Mouse (Mus musculus): ENCODE measurements around the gene Snx20. TPM values are rescaled to one million over a fixed set of nuclear protein-coding genes. Genes with fewer than 3 reads are reported as not detected.

The Snx20 gene
- polyA plus RNA-seq, 1 experiment from 2014 or later, result 0.83 TPM

- Histone ChIP-seq H3K4me3 (ENCODE audit: low read depth, low read length) (no peak overlapping the region), H3K9me3 (ENCODE audit: control insufficient read depth, low read length) (no peaks in the 10 kb centered on the region), H3K27me3 (ENCODE audit: control insufficient read depth, insufficient read depth, low read length) (no peaks in the 10 kb centered on the region), H3K4me1 (replicated peaks; ENCODE audit: control insufficient read depth, insufficient read depth, low read length) (peaks cover 5% of the 10 kb centered on the region; the same call in 1 of the 2 replicates), H3K9ac (ENCODE audit: low read length) (no peak overlapping the region), H3K36me3 (ENCODE audit: control insufficient read depth, insufficient read depth, low read length) (no peaks in the 10 kb centered on the region), H3K27ac (ENCODE audit: low read depth, low read length) (no peak overlapping the region), H3K4me2 (ENCODE audit: low read depth, low read length, severe bottlenecking) (no peak overlapping the region)
- WGBS, result 84% methylated on average over 6 of the region's 6 CpGs
- ATAC-seq (replicated peaks; ENCODE audit: low FRiP score) (no peak), DNase-seq (ENCODE audit: low spot score) (no peak)
Measured at GRCm38 (mm10) chr8:88650016-88650708, 14.2 kb upstream of the Snx20 start.

- no peak for DNase-seq (ENCODE audit: low spot score)
- Histone ChIP-seq H3K4me2 (ENCODE audit: low read depth, low read length, severe bottlenecking) (no peak overlapping the region), H3K9ac (ENCODE audit: low read length) (no peak overlapping the region), H3K36me3 (ENCODE audit: control insufficient read depth, insufficient read depth, low read length) (no peaks in the 10 kb centered on the region), H3K4me3 (ENCODE audit: low read depth, low read length) (no peak overlapping the region), H3K9me3 (ENCODE audit: control insufficient read depth, low read length) (no peaks in the 10 kb centered on the region), H3K27ac (ENCODE audit: low read depth, low read length) (no peak overlapping the region), H3K27me3 (ENCODE audit: control insufficient read depth, insufficient read depth, low read length) (no peaks in the 10 kb centered on the region), H3K4me1 (replicated peaks; ENCODE audit: control insufficient read depth, insufficient read depth, low read length) (peaks cover 5% of the 10 kb centered on the region; the same call in 1 of the 2 replicates)
- ATAC-seq (replicated peaks; ENCODE audit: low FRiP score), result 0 out of 2 replicates have a peak, but pooled peaks have one; percentile 18
Measured at GRCm38 (mm10) chr8:88648322-88648721, 12.4 kb upstream of the Snx20 start.

- Histone ChIP-seq H3K4me3 (ENCODE audit: low read depth, low read length) (peak within 1 kb of the TSS; percentile 29), H3K4me2 (ENCODE audit: low read depth, low read length, severe bottlenecking) (peak within 1 kb of the TSS; percentile 71), H3K4me1 (replicated peaks; ENCODE audit: control insufficient read depth, insufficient read depth, low read length) (peaks cover 5% of the 10 kb centered on the region; the same call in 1 of the 2 replicates), H3K36me3 (ENCODE audit: control insufficient read depth, insufficient read depth, low read length) (no peaks in the 10 kb centered on the region), H3K9me3 (ENCODE audit: control insufficient read depth, low read length) (no peaks in the 10 kb centered on the region), H3K27me3 (ENCODE audit: control insufficient read depth, insufficient read depth, low read length) (no peaks in the 10 kb centered on the region), H3K27ac (ENCODE audit: low read depth, low read length) (no peak within 1 kb of the TSS), H3K9ac (ENCODE audit: low read length) (peak within 1 kb of the TSS; percentile 47)
- 8% methylated on average over 33 of the region's 33 CpGs for WGBS
- ATAC-seq (replicated peaks; ENCODE audit: low FRiP score) (no peak; the same call in 1 of the 2 replicates), DNase-seq (ENCODE audit: low spot score) (peak; percentile 86)
Measured at GRCm38 (mm10) chr8:88646837-88647778, 11.2 kb upstream of the Snx20 start, which contains the start of gene Nod2. Gene Nod2, plus strand, starts transcription at chr8:88647315.

GRCm38 (mm10) chr8:88642734-88643564 is 7.0 kb upstream of the Snx20 start:
- Histone ChIP-seq H3K4me3 (ENCODE audit: low read depth, low read length) (no peak overlapping the region), H3K4me2 (ENCODE audit: low read depth, low read length, severe bottlenecking) (no peak overlapping the region), H3K36me3 (ENCODE audit: control insufficient read depth, insufficient read depth, low read length) (no peaks in the 10 kb centered on the region), H3K27ac (ENCODE audit: low read depth, low read length) (no peak overlapping the region), H3K27me3 (ENCODE audit: control insufficient read depth, insufficient read depth, low read length) (no peaks in the 10 kb centered on the region), H3K4me1 (replicated peaks; ENCODE audit: control insufficient read depth, insufficient read depth, low read length) (peaks cover 5% of the 10 kb centered on the region; the same call in 1 of the 2 replicates), H3K9me3 (ENCODE audit: control insufficient read depth, low read length) (no peaks in the 10 kb centered on the region), H3K9ac (ENCODE audit: low read length) (no peak overlapping the region)
- ATAC-seq (replicated peaks; ENCODE audit: low FRiP score), result no peak
- WGBS, result 51% methylated on average over 5 of the region's 5 CpGs
- DNase-seq (ENCODE audit: low spot score), result no peak

- H3K27ac ChIP-seq (ENCODE audit: low read depth, low read length), result no peak overlapping the region
- DNase-seq (ENCODE audit: low spot score) (no peak), ATAC-seq (replicated peaks; ENCODE audit: low FRiP score) (no peak)
- no peaks in the 10 kb centered on the region for H3K9me3 ChIP-seq (ENCODE audit: control insufficient read depth, low read length)
- H3K4me1 ChIP-seq (replicated peaks; ENCODE audit: control insufficient read depth, insufficient read depth, low read length), result no peaks in the 10 kb centered on the region
- no peak overlapping the region for H3K4me2 ChIP-seq (ENCODE audit: low read depth, low read length, severe bottlenecking)
- no peak overlapping the region for H3K4me3 ChIP-seq (ENCODE audit: low read depth, low read length)
- H3K9ac ChIP-seq (ENCODE audit: low read length), result no peak overlapping the region
- no peaks in the 10 kb centered on the region for H3K36me3 ChIP-seq (ENCODE audit: control insufficient read depth, insufficient read depth, low read length)
- H3K27me3 ChIP-seq (ENCODE audit: control insufficient read depth, insufficient read depth, low read length), result no peaks in the 10 kb centered on the region
- over 99% methylated on average over 3 of the region's 3 CpGs for WGBS
Measured at GRCm38 (mm10) chr8:88638908-88639307, 3.0 kb upstream of the Snx20 start.

GRCm38 (mm10) chr8:88637092-88638000 is 1.4 kb upstream of the Snx20 start:
- DNase-seq (ENCODE audit: low spot score), result no peak

GRCm38 (mm10) chr8:88633343-88633765 is 2.6 kb downstream of the Snx20 start:
- Histone ChIP-seq H3K4me2 (ENCODE audit: low read depth, low read length, severe bottlenecking) (no peak overlapping the region), H3K27ac (ENCODE audit: low read depth, low read length) (no peak overlapping the region), H3K36me3 (ENCODE audit: control insufficient read depth, insufficient read depth, low read length) (no peaks in the 10 kb centered on the region), H3K4me1 (replicated peaks; ENCODE audit: control insufficient read depth, insufficient read depth, low read length) (no peaks in the 10 kb centered on the region), H3K27me3 (ENCODE audit: control insufficient read depth, insufficient read depth, low read length) (peaks cover 2% of the 10 kb centered on the region), H3K4me3 (ENCODE audit: low read depth, low read length) (no peak overlapping the region), H3K9me3 (ENCODE audit: control insufficient read depth, low read length) (no peaks in the 10 kb centered on the region), H3K9ac (ENCODE audit: low read length) (no peak overlapping the region)
- DNase-seq (ENCODE audit: low spot score), result no peak
- ATAC-seq (replicated peaks; ENCODE audit: low FRiP score), result no peak
- 90% methylated on average over 7 of the region's 7 CpGs for WGBS

More at GRCm38 (mm10) chr8:88637092-88638000, 1.4 kb upstream of the Snx20 start:
- Histone ChIP-seq H3K36me3 (ENCODE audit: control insufficient read depth, insufficient read depth, low read length) (no peaks in the 10 kb centered on the region), H3K4me3 (ENCODE audit: low read depth, low read length) (no peak overlapping the region), H3K9ac (ENCODE audit: low read length) (no peak overlapping the region), H3K9me3 (ENCODE audit: control insufficient read depth, low read length) (no peaks in the 10 kb centered on the region), H3K4me1 (replicated peaks; ENCODE audit: control insufficient read depth, insufficient read depth, low read length) (no peaks in the 10 kb centered on the region), H3K27ac (ENCODE audit: low read depth, low read length) (no peak overlapping the region), H3K4me2 (ENCODE audit: low read depth, low read length, severe bottlenecking) (no peak overlapping the region), H3K27me3 (ENCODE audit: control insufficient read depth, insufficient read depth, low read length) (no peaks in the 10 kb centered on the region)
- ATAC-seq (replicated peaks; ENCODE audit: low FRiP score), result no peak
- WGBS, result 77% methylated on average over 9 of the region's 9 CpGs
